Mouse (Mus musculus) cerebellum, adult (tissue): ENCODE results near the gene Rora.

Experiments used
- ATAC-seq: cut with Nextera tagmentation; 2 replicates; pipeline ENCODE4 v1.9.2; 2017; ENCODE audit warnings: mild to moderate bottlenecking, moderate library complexity, mixed read lengths; ENCODE audit not compliant: insufficient number of reproducible peaks, low FRiP score, low TSS enrichment

Rora gene

DNA sequence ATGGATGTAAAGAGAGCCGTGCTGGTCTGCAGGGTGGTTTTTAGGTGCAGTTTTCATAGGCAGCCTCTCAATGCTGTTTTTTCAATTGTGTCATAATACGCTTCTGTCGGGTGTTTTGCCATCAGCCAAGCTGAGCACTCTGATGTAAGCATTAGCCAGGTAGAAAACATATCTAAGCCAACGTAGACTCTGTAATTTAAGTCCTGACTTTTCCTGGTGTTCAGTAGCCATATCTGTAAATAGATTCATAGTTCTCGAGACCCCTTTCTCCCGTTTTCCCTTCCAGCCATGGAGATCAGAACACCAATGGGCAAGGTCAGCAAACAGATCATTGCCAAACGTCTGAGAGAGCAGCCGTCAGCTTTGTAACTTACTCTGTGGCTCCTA is 640.1 kb downstream of the Rora start:
- no peak for ATAC-seq

DNA sequence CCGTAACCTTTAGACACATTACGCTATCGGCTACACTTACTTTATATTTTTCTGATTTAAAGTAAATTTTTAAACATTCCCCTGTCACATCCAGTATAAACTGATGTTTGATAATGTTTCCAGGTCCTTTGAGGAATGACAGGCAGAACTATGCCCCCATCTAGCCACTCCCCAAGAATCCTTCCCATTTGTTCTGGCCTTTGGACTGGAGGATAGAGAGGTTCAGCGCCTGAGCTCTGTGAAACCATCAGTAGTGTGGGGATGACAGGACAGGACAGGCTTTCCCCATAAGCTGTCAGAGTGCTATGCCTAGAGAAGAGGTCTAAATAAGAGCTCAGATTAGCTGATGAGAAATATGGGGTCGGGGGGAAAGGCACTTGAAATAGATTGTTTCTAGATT is 640.8 kb downstream of the Rora start:
- ATAC-seq, result no peak

- ATAC-seq, result no peak
Measured at GRCm38 (mm10) chr9:69294856-69295255, 641.3 kb downstream of the Rora start.

DNA sequence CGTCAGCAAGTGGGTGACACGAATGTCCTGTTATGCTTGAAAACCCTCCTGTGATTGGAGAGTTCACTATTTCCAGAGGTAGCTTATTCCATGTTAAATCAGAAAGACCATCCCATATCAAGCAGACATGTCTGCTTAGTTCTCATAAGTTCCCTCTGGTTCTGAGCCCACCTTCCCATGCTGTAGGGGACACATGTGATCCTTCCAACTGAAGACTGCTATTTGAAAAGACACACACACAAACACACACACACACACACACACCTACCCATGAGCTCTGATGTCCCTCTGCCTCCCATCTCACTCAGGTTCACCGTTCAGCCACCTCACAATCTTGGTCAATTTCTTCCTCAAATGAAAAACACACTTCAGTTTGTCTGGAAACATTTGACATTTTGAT is 642.2 kb downstream of the Rora start:
- no peak for ATAC-seq

GRCm38 (mm10) chr9:69296418-69296817 is 642.8 kb downstream of the Rora start:
- no peak for ATAC-seq

GRCm38 (mm10) chr9:69297766-69298375 is 644.3 kb downstream of the Rora start:
- no peak for ATAC-seq

GRCm38 (mm10) chr9:69298566-69299335 is 645.2 kb downstream of the Rora start:
- ATAC-seq, result no peak

DNA sequence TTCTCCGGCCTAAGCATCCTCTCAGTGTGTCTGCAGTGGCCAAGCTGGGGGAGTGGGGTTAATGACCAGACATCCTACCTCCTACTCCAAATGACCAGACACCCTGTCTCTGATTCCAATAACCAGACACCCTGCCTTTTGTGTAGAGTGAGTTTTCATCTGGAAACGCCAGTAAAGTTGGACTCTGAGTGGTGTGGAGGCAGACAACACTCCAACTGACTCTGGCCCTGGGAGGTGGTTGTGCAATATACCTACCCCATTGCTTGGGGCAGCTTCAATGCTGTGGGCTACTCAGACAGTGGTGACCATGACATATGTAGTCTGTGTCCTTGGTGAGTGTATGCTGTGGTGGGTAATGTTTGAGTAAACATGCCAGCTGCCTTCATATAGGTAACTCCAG is 645.9 kb downstream of the Rora start:
- ATAC-seq, result no peak

DNA sequence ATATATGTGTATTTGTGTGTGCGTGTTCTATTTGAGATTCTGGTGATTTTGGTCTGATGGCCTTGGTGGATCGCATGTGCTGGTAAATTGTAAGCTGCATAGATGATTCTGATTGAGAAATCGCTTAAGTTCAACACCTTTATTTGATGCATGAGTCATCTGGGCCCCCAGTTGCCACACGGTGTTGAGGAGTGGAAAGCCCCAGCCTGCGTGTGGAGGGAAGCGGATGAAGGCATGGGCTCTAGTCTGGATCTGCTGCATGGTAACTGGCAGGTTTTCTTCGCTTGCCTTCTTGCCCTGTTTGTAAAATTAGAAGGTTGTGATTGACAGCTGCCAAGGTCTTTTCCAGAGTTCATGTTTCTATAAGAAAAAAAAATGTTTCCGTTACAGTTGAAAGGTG is 646.7 kb downstream of the Rora start:
- no peak for ATAC-seq

DNA sequence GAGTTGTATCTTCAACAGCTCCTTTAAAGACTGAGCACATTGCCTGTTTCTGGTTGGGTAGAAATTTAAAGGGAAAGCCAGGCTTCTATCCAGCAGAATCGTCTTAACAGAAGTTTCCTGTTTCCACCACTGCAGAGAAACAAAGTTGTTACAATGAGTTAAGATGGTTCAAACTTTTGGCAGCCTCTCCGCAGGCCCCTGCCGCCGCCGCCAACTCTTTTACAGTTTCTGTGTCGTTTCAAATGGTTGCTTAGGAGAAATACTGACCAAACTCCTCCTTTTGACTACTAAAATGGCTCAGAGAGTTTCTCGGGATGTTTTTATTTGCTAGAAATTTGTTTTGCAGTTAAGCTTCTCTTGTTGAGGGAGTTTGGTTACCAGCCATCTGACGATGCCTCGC is 647.9 kb downstream of the Rora start:
- no peak for ATAC-seq

GRCm38 (mm10) chr9:69301955-69302354 is 648.4 kb downstream of the Rora start:
- ATAC-seq, result no peak

GRCm38 (mm10) chr9:69302846-69303245 is 649.3 kb downstream of the Rora start:
- ATAC-seq, result no peak

- no peak for ATAC-seq
Measured at GRCm38 (mm10) chr9:69303346-69303944, 649.9 kb downstream of the Rora start.

DNA sequence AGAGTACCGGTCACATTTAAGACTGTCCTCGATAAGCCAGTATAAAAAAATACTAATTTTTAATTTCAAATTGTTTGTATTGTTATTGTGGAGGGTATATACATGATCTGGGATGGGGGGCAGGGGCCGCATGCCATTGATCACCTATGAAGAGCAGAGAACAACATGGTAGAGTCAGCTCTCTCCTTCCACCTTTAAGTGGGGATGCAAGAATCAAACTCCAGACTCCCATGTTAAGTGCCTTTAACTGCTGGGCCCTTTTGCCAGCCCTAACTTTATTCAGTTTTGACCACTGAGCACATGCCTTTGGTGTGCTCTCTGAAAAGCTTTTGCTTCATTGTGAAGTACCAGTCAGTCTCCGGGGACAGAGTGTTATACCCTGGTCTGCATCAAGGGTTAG is 650.4 kb downstream of the Rora start:
- no peak for ATAC-seq

DNA sequence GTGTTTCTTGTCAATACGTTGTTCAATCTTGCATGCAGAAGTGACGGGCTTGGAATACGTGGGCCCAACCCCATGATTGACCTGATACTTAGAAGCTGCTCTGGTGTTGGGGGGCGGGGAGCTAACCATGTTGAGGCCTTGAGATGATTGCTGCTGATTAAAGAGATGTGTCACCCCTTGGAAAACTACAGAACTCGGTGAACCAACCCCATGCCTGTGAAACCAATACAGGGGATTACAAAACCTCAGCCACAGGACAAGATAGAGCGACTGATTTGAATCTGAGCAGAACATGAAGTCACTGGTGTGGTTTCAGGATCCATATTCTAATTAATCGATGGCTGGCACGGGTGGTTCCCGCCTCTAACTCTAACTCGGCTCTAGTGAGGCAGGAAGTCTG is 650.9 kb downstream of the Rora start:
- ATAC-seq, result no peak

DNA sequence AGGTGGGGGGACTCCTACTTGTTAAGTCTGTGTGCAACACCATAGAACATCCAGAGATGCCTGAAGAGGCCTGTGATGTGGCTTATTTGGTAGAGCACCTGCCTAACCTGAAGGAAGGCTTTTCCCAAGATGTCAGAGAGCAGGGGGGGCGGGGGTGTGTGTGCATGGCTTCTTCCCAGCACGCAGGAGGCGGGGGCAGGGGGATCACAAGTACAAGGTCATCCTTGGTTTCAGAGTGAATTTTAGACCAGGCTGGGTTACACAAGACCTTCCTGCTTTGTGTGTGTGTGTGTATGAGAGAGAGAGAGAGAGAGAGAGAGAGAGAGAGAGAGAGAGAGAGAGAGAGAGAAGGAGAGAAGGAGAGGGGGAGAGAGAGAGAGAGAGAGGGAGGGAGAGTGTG is 651.4 kb downstream of the Rora start:
- ATAC-seq, result no peak

DNA sequence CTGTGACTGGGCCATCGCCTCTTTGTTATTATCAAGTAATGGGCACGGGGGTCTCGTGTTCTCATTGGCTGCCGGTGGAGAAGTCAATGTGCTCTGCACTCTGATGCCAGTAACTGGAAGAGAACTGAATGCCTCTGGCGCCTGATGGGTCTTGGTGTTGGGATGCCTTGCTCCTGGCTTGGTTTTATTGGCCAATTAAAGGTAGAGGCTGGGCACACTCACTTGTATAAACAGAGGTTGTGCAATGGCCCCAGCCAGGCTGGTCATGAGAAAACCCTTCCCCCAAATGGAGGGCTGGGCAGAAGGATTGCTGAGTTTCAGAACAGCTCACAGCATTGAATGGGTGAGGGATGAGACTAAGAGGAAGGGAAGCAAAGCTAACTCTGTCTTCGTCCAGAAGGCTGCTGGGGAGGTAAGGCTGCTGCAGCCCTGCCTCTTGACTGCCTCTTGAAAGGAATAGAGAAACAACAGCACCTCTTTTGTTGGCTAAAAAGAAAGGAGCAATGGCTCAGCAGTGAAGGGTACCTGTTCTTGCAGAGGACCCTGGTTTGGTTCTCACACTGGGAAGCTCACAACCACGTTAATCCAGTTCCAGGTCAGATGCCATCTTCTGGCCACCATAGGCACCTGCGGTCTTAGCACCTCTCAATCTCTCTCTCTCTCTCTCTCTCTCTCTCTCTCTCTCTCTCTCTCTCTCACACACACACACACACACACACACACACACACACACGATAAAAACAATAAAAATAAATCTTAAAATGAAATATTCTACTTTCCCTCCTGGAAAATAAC is 653.3 kb downstream of the Rora start:
- no peak for ATAC-seq

DNA sequence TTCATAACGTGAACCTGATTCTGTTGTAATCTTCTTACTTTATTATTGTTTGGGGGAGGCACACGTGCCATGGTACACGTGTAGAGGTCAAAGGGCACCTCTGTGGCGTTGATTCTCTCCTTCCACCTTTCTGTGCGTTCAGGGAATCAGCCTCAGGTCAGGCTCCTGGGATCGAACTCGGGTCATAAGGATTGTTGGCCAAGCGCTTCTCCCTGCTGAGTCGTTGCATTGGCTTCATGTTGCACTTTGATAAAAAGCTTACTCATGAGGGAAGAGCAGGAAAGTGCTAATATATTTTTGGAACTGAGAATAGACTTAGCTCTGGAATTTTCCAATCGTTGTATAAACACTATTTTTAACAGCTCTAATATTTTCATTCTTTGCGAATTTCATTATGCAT is 654.4 kb downstream of the Rora start:
- ATAC-seq, result no peak

DNA sequence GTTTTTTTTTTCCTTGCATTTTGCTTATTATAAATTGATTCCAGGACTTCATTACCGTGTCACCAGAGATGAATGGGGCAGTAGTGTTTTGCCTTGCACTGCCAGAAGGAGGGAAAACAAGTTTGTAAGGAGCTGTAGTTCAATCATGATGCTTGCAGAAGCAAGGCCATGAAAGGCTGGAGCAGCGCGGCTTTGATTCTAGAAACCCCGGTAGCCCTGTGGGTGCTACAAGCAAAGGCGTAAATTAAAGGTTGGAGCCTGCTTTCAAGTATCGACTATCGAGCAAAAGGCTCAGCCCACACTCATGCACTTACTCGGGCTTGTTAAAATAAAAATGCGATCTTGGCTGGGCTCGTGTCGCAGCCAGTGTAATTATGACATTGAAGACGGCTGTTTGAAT is 656.9 kb downstream of the Rora start:
- ATAC-seq, result no peak

GRCm38 (mm10) chr9:69313297-69313696 is 659.7 kb downstream of the Rora start:
- no peak for ATAC-seq
